Mouse (Mus musculus) right cerebral cortex, adult 2 months (tissue): ENCODE data around the gene Sema4a.

Experiments used
- DNase-seq, 2 experiments: peaks; one replicate each; pipeline ENCODE4 v3.0.0; 2021 to 2022; ENCODE audit warnings: low spot score in 2 of 2

Gene Sema4a

DNA sequence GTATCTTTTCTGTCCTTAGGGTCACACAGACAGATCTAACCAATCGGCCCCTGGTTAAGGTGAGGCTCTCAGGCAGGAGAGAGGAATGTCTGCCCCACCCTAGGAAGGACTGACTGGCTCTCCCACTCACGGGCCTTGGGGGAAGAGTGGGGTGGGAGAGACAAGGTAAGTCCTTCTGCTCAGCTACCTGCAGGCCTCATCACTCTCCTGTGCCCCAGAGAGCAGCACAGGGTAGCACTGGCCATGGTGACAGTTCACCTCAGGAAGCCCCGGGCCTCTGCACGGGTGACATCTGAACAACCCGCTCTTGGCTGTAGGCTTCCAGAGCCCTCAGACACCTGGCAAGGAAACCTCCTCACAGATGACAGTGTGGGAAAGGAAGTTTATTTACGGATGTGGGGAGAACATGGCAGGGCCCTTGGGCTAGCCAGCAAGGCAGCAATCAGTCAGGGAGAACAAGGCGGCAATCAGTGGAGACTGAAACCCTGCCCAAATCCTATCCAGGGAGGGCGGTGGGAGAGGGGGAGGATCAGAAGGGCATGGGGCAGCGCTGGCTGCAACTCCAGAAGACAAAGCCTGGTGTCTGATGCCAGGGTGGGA lies 67.1 kb downstream of the Sema4a start:
- no peak for DNase-seq
